Mouse (Mus musculus): ENCODE results near the gene Epm2aip1. TPM values are rescaled to one million over a fixed set of nuclear protein-coding genes. Genes with fewer than 3 reads are reported as not detected.
A peak's percentile ranks its signal among the peaks of the same experiment; 100 is the strongest.

Epm2aip1 gene
- polyA plus RNA-seq, 1 experiment from 2014 or later: 50.9 TPM

- ATAC-seq (replicated peaks): peak; percentile 67
- Histone ChIP-seq H3K4me3 (peak overlapping the region; percentile 47), H3K9ac (replicated peaks) (peak overlapping the region; percentile 47), H3K36me3 (no peaks in the 10 kb centered on the region), H3K4me2 (replicated peaks) (peak overlapping the region; percentile 84), H3K27ac (replicated peaks) (no peak overlapping the region), H3K27me3 (peaks cover 44% of the 10 kb centered on the region), H3K4me1 (peaks cover 21% of the 10 kb centered on the region), H3K9me3 (0 out of 2 replicates have a peak, but pooled peaks cover 2% of the 10 kb centered on the region)
- WGBS: 2% methylated on average over 53 of the region's 59 CpGs
Observed at GRCm38 (mm10) chr9:111312442-111313141, 40.9 kb downstream of the Epm2aip1 start.

GRCm38 (mm10) chr9:111313299-111313698 is 41.6 kb downstream of the Epm2aip1 start:
- 0 out of 2 replicates have a peak, but pooled peaks cover 2% of the 10 kb centered on the region for H3K9me3 ChIP-seq
- ATAC-seq (replicated peaks): no peak
- WGBS: 12% methylated on average over 5 of the region's 6 CpGs
- no peak overlapping the region for H3K9ac ChIP-seq (replicated peaks)
- peaks cover 21% of the 10 kb centered on the region for H3K4me1 ChIP-seq
- no peaks in the 10 kb centered on the region for H3K36me3 ChIP-seq
- H3K4me3 ChIP-seq: peak overlapping the region; percentile 47
- H3K4me2 ChIP-seq (replicated peaks): peak overlapping the region; percentile 84
- peaks cover 44% of the 10 kb centered on the region for H3K27me3 ChIP-seq
- no peak overlapping the region for H3K27ac ChIP-seq (replicated peaks)

GRCm38 (mm10) chr9:111313793-111314192 is 42.1 kb downstream of the Epm2aip1 start:
- H3K27me3 ChIP-seq: peaks cover 44% of the 10 kb centered on the region
- H3K9me3 ChIP-seq: 0 out of 2 replicates have a peak, but pooled peaks cover 2% of the 10 kb centered on the region
- H3K27ac ChIP-seq (replicated peaks): no peak overlapping the region
- H3K4me2 ChIP-seq (replicated peaks): no peak overlapping the region
- no peak overlapping the region for H3K4me3 ChIP-seq
- 23% methylated on average over 5 of the region's 5 CpGs for WGBS
- no peaks in the 10 kb centered on the region for H3K36me3 ChIP-seq
- H3K9ac ChIP-seq (replicated peaks): no peak overlapping the region
- no peak for ATAC-seq (replicated peaks)
- H3K4me1 ChIP-seq: peaks cover 21% of the 10 kb centered on the region

- Histone ChIP-seq H3K4me3 (no peak overlapping the region), H3K4me2 (replicated peaks) (no peak overlapping the region), H3K27me3 (peaks cover 43% of the 10 kb centered on the region), H3K9ac (replicated peaks) (no peak overlapping the region), H3K9me3 (0 out of 2 replicates have a peak, but pooled peaks cover 2% of the 10 kb centered on the region), H3K27ac (replicated peaks) (no peak overlapping the region), H3K4me1 (peaks cover 21% of the 10 kb centered on the region), H3K36me3 (no peaks in the 10 kb centered on the region)
- 33% methylated on average over 5 of the region's 5 CpGs for WGBS
- no peak for ATAC-seq (replicated peaks)
Observed at GRCm38 (mm10) chr9:111314219-111314618, 42.5 kb downstream of the Epm2aip1 start.

GRCm38 (mm10) chr9:111320912-111321311 is 49.2 kb downstream of the Epm2aip1 start:
- H3K9me3 ChIP-seq: no peaks in the 10 kb centered on the region
- no peak overlapping the region for H3K4me3 ChIP-seq
- H3K4me1 ChIP-seq: no peaks in the 10 kb centered on the region
- no peak overlapping the region for H3K27ac ChIP-seq (replicated peaks)
- no peak overlapping the region for H3K4me2 ChIP-seq (replicated peaks)
- 90% methylated on average over 4 of the region's 4 CpGs for WGBS
- H3K9ac ChIP-seq (replicated peaks): no peak overlapping the region
- H3K36me3 ChIP-seq: no peaks in the 10 kb centered on the region
- no peaks in the 10 kb centered on the region for H3K27me3 ChIP-seq
- no peak for ATAC-seq (replicated peaks)

GRCm38 (mm10) chr9:111324881-111325280 is 53.2 kb downstream of the Epm2aip1 start:
- no peak for ATAC-seq (replicated peaks)
- Histone ChIP-seq H3K27ac (replicated peaks) (no peak overlapping the region), H3K4me3 (no peak overlapping the region), H3K36me3 (no peaks in the 10 kb centered on the region), H3K9me3 (no peaks in the 10 kb centered on the region), H3K4me2 (replicated peaks) (no peak overlapping the region), H3K4me1 (no peaks in the 10 kb centered on the region), H3K9ac (replicated peaks) (no peak overlapping the region), H3K27me3 (no peaks in the 10 kb centered on the region)
- WGBS: 90% methylated on average over 2 of the region's 2 CpGs

Other genes starting within 250 kb of the Epm2aip1 start
- gene Ccrl2, start 214.4 kb upstream of the Epm2aip1 start, polyA plus RNA-seq (2015; fragmentation: Nextera tagmentation; extraction: Ambion mirVana): 1.0 and 1.1 TPM in 2 replicates
- 41.8 and 42.8 TPM in 2 replicates for gene Lrrfip2, start 154.3 kb upstream of the Epm2aip1 start, polyA plus RNA-seq (2015; fragmentation: Nextera tagmentation; extraction: Ambion mirVana)
- gene Mlh1, start 138 bp upstream of the Epm2aip1 start, polyA plus RNA-seq (2015; fragmentation: Nextera tagmentation; extraction: Ambion mirVana): 33.6 and 34.2 TPM in 2 replicates
- 7.0 and 7.8 TPM in 2 replicates for gene Trank1, start 39.8 kb downstream of the Epm2aip1 start, polyA plus RNA-seq (2015; fragmentation: Nextera tagmentation; extraction: Ambion mirVana)
- gene Dclk3, start 167.2 kb downstream of the Epm2aip1 start, polyA plus RNA-seq (2015; fragmentation: Nextera tagmentation; extraction: Ambion mirVana): 5.3 and 5.4 TPM in 2 replicates

Measured in forebrain, embryonic 15.5 days (tissue).